Mouse (Mus musculus): ENCODE results near the gene Tmem135. TPM values are rescaled to one million over a fixed set of nuclear protein-coding genes. Genes with fewer than 3 reads are reported as not detected.

Tmem135 gene
- 17.5 and 18.9 TPM in 2 replicates for polyA plus RNA-seq (2015; fragmentation: Nextera tagmentation; extraction: Ambion mirVana)

GRCm38 (mm10) chr7:89404081-89404733, at the start of gene Tmem135, which contains the start of gene Fzd4:
Gene Tmem135 (minus strand): TSS chr7:89404222.
Gene Fzd4 (plus strand): TSS chr7:89404355.

Small RNA genes lying within 50 kb of the gene (microRNA-seq; reads per million reads assigned to microRNA genes)
- gene Gm22171: not detected
- not detected for gene Gm24659

Other genes starting within 250 kb of the Tmem135 start
- gene Fzd4, start 133 bp upstream of the Tmem135 start, polyA plus RNA-seq (2015; fragmentation: Nextera tagmentation; extraction: Ambion mirVana): 6.1 and 6.7 TPM in 2 replicates
- 173 and 224 TPM in 2 replicates for gene Prss23, start 123.0 kb upstream of the Tmem135 start, polyA plus RNA-seq (2015; fragmentation: Nextera tagmentation; extraction: Ambion mirVana)
- 7.4 and 7.5 TPM in 2 replicates for gene Me3, start 228.2 kb upstream of the Tmem135 start, polyA plus RNA-seq (2015; fragmentation: Nextera tagmentation; extraction: Ambion mirVana)